Mouse (Mus musculus): ENCODE data around the gene Togaram2. TPM values are rescaled to one million over a fixed set of nuclear protein-coding genes. Genes with fewer than 3 reads are reported as not detected.

Togaram2 gene
- polyA plus RNA-seq, 1 experiment from 2014 or later = 5.3 TPM

GRCm38 (mm10) chr17:71658666-71659065 lies 14.4 kb upstream of the Togaram2 start:
- no peak overlapping the region for H3K4me3 ChIP-seq (replicated peaks)
- H3K4me2 ChIP-seq (replicated peaks) = no peak overlapping the region
- H3K36me3 ChIP-seq = peaks cover 43% of the 10 kb centered on the region
- no peaks in the 10 kb centered on the region for H3K9me3 ChIP-seq (replicated peaks)
- H3K27ac ChIP-seq (replicated peaks) = no peak overlapping the region
- WGBS = 86% methylated on average over 10 of the region's 10 CpGs
- H3K27me3 ChIP-seq = no peaks in the 10 kb centered on the region
- no peak overlapping the region for H3K9ac ChIP-seq
- H3K4me1 ChIP-seq = peaks cover 5% of the 10 kb centered on the region; the same call in 1 of the 2 replicates
- no peak for ATAC-seq (ENCODE audit: insufficient number of reproducible peaks, low FRiP score, low TSS enrichment, low read depth)

- no peak overlapping the region for H3K27ac ChIP-seq (replicated peaks)
- 29% methylated on average over 1 of the region's 1 CpGs for WGBS
- ATAC-seq (ENCODE audit: insufficient number of reproducible peaks, low FRiP score, low TSS enrichment, low read depth) = no peak
- no peak overlapping the region for H3K4me2 ChIP-seq (replicated peaks)
- peaks cover 5% of the 10 kb centered on the region; the same call in 1 of the 2 replicates for H3K4me1 ChIP-seq
- H3K9ac ChIP-seq = no peak overlapping the region
- no peaks in the 10 kb centered on the region for H3K9me3 ChIP-seq (replicated peaks)
- H3K27me3 ChIP-seq = no peaks in the 10 kb centered on the region
- no peak overlapping the region for H3K4me3 ChIP-seq (replicated peaks)
- peaks cover 34% of the 10 kb centered on the region for H3K36me3 ChIP-seq
Measured at GRCm38 (mm10) chr17:71660390-71660789, 12.7 kb upstream of the Togaram2 start.

GRCm38 (mm10) chr17:71662751-71663250 lies 10.3 kb upstream of the Togaram2 start:
- peak; percentile 81 for ATAC-seq (ENCODE audit: insufficient number of reproducible peaks, low FRiP score, low TSS enrichment, low read depth)
- H3K27me3 ChIP-seq = no peaks in the 10 kb centered on the region
- 9% methylated on average over 21 of the region's 21 CpGs for WGBS
- no peaks in the 10 kb centered on the region for H3K9me3 ChIP-seq (replicated peaks)
- peak overlapping the region; percentile 38 for H3K4me3 ChIP-seq (replicated peaks)
- H3K27ac ChIP-seq (replicated peaks) = no peak overlapping the region
- H3K9ac ChIP-seq = no peak overlapping the region
- peak overlapping the region; percentile 65 for H3K4me2 ChIP-seq (replicated peaks)
- H3K36me3 ChIP-seq = peaks cover 14% of the 10 kb centered on the region
- peaks cover 5% of the 10 kb centered on the region; the same call in 1 of the 2 replicates for H3K4me1 ChIP-seq

GRCm38 (mm10) chr17:71663491-71663890 lies 9.6 kb upstream of the Togaram2 start:
- no peak for ATAC-seq (ENCODE audit: insufficient number of reproducible peaks, low FRiP score, low TSS enrichment, low read depth)
- 78% methylated on average over 6 of the region's 6 CpGs for WGBS
- no peak overlapping the region for H3K27ac ChIP-seq (replicated peaks)
- H3K9ac ChIP-seq = no peak overlapping the region
- H3K36me3 ChIP-seq = peaks cover 10% of the 10 kb centered on the region; the same call in 1 of the 2 replicates
- no peaks in the 10 kb centered on the region for H3K9me3 ChIP-seq (replicated peaks)
- H3K4me3 ChIP-seq (replicated peaks) = no peak overlapping the region
- H3K4me2 ChIP-seq (replicated peaks) = peak overlapping the region; percentile 65; the same call in 1 of the 2 replicates
- H3K27me3 ChIP-seq = no peaks in the 10 kb centered on the region
- peaks cover 5% of the 10 kb centered on the region; the same call in 1 of the 2 replicates for H3K4me1 ChIP-seq

- Histone ChIP-seq H3K27ac (replicated peaks) (no peak overlapping the region), H3K27me3 (no peaks in the 10 kb centered on the region), H3K4me1 (peaks cover 5% of the 10 kb centered on the region; the same call in 1 of the 2 replicates), H3K9me3 (replicated peaks) (no peaks in the 10 kb centered on the region), H3K36me3 (peaks cover 5% of the 10 kb centered on the region; the same call in 1 of the 2 replicates), H3K4me2 (replicated peaks) (no peak overlapping the region), H3K9ac (no peak overlapping the region), H3K4me3 (replicated peaks) (no peak overlapping the region)
- no peak for ATAC-seq (ENCODE audit: insufficient number of reproducible peaks, low FRiP score, low TSS enrichment, low read depth)
- 71% methylated on average over 1 of the region's 1 CpGs for WGBS
Measured at GRCm38 (mm10) chr17:71664172-71664571, 8.9 kb upstream of the Togaram2 start.

GRCm38 (mm10) chr17:71665201-71665600 lies 7.9 kb upstream of the Togaram2 start:
- Histone ChIP-seq H3K36me3 (no peaks in the 10 kb centered on the region), H3K4me2 (replicated peaks) (no peak overlapping the region), H3K9ac (no peak overlapping the region), H3K27ac (replicated peaks) (no peak overlapping the region), H3K4me3 (replicated peaks) (no peak overlapping the region), H3K4me1 (peaks cover 5% of the 10 kb centered on the region; the same call in 1 of the 2 replicates), H3K9me3 (replicated peaks) (no peaks in the 10 kb centered on the region), H3K27me3 (no peaks in the 10 kb centered on the region)
- no peak for ATAC-seq (ENCODE audit: insufficient number of reproducible peaks, low FRiP score, low TSS enrichment, low read depth)
- 87% methylated on average over 4 of the region's 4 CpGs for WGBS

- no peak overlapping the region for H3K4me2 ChIP-seq (replicated peaks)
Measured at GRCm38 (mm10) chr17:71669511-71669910, 3.5 kb upstream of the Togaram2 start.

GRCm38 (mm10) chr17:71671840-71672546 lies 1.1 kb upstream of the Togaram2 start:
- no peak for ATAC-seq (ENCODE audit: insufficient number of reproducible peaks, low FRiP score, low TSS enrichment, low read depth)
- no peaks in the 10 kb centered on the region for H3K27me3 ChIP-seq
- H3K9ac ChIP-seq = no peak overlapping the region
- 0 out of 2 replicates have a peak, but pooled peaks cover 3% of the 10 kb centered on the region for H3K4me1 ChIP-seq
- no peak overlapping the region for H3K4me3 ChIP-seq (replicated peaks)
- H3K27ac ChIP-seq (replicated peaks) = no peak overlapping the region
- H3K4me2 ChIP-seq (replicated peaks) = no peak overlapping the region
- H3K9me3 ChIP-seq (replicated peaks) = no peaks in the 10 kb centered on the region
- WGBS = 57% methylated on average over 17 of the region's 17 CpGs
- H3K36me3 ChIP-seq = no peaks in the 10 kb centered on the region

More at GRCm38 (mm10) chr17:71669511-71669910, 3.5 kb upstream of the Togaram2 start:
- Histone ChIP-seq H3K27ac (replicated peaks) (no peak overlapping the region), H3K36me3 (no peaks in the 10 kb centered on the region), H3K9me3 (replicated peaks) (no peaks in the 10 kb centered on the region), H3K9ac (no peak overlapping the region), H3K4me1 (0 out of 2 replicates have a peak, but pooled peaks cover 3% of the 10 kb centered on the region), H3K27me3 (no peaks in the 10 kb centered on the region), H3K4me3 (replicated peaks) (no peak overlapping the region)
- no peak for ATAC-seq (ENCODE audit: insufficient number of reproducible peaks, low FRiP score, low TSS enrichment, low read depth)
- 82% methylated on average over 5 of the region's 5 CpGs for WGBS

- 0 out of 2 replicates have a peak, but pooled peaks cover 3% of the 10 kb centered on the region for H3K4me1 ChIP-seq
- no peak overlapping the region for H3K9ac ChIP-seq
- H3K9me3 ChIP-seq (replicated peaks) = no peaks in the 10 kb centered on the region
- 71% methylated on average over 9 of the region's 9 CpGs for WGBS
- H3K4me3 ChIP-seq (replicated peaks) = no peak overlapping the region
- ATAC-seq (ENCODE audit: insufficient number of reproducible peaks, low FRiP score, low TSS enrichment, low read depth) = no peak
- no peaks in the 10 kb centered on the region for H3K27me3 ChIP-seq
- no peak overlapping the region for H3K4me2 ChIP-seq (replicated peaks)
- no peak overlapping the region for H3K27ac ChIP-seq (replicated peaks)
- H3K36me3 ChIP-seq = no peaks in the 10 kb centered on the region
Measured at GRCm38 (mm10) chr17:71673936-71674335, 875 bp downstream of the Togaram2 start.

- Histone ChIP-seq H3K9me3 (replicated peaks) (no peaks in the 10 kb centered on the region), H3K4me2 (replicated peaks) (no peak overlapping the region), H3K4me3 (replicated peaks) (no peak overlapping the region), H3K36me3 (no peaks in the 10 kb centered on the region), H3K4me1 (0 out of 2 replicates have a peak, but pooled peaks cover 3% of the 10 kb centered on the region), H3K27me3 (no peaks in the 10 kb centered on the region), H3K27ac (replicated peaks) (no peak overlapping the region), H3K9ac (no peak overlapping the region)
- no peak for ATAC-seq (ENCODE audit: insufficient number of reproducible peaks, low FRiP score, low TSS enrichment, low read depth)
- WGBS = 85% methylated on average over 18 of the region's 18 CpGs
Measured at GRCm38 (mm10) chr17:71674886-71675285, 1.8 kb downstream of the Togaram2 start.

- no peak overlapping the region for H3K4me3 ChIP-seq (replicated peaks)
- no peak overlapping the region for H3K9ac ChIP-seq
- no peak overlapping the region for H3K4me2 ChIP-seq (replicated peaks)
- no peak overlapping the region for H3K27ac ChIP-seq (replicated peaks)
- WGBS = 64% methylated on average over 14 of the region's 14 CpGs
- no peaks in the 10 kb centered on the region for H3K27me3 ChIP-seq
- H3K9me3 ChIP-seq (replicated peaks) = no peaks in the 10 kb centered on the region
- no peak for ATAC-seq (ENCODE audit: insufficient number of reproducible peaks, low FRiP score, low TSS enrichment, low read depth)
- H3K36me3 ChIP-seq = no peaks in the 10 kb centered on the region
- 0 out of 2 replicates have a peak, but pooled peaks cover 5% of the 10 kb centered on the region for H3K4me1 ChIP-seq
Measured at GRCm38 (mm10) chr17:71681666-71682065, 8.6 kb downstream of the Togaram2 start.
